29 mouse cellular contexts compared by ENCODE assay signal in genomic region chr6:129221053-129221452, GRCm38 (mm10). TPM values are rescaled to one million over a fixed set of nuclear protein-coding genes. Genes with fewer than 3 reads are reported as not detected.
DNase-seq lines count a peak whose midpoint lies in the region; ATAC-seq and TF ChIP-seq lines count a peak whose summit lies in the region.
"Had no signal": no experiment of that assay in that cellular context is flagged by ENCODE, and none has a peak within 500 bp of the region (broad histone marks: within the 10 kb centered on the region; RNA-seq: fewer than 3 reads in every experiment).

No protein-coding gene starts in this region.

- TF ChIP-seq EP300 in liver, postnatal 0 days (IDR thresholded peaks at IDR 0.05; ENCODE audit: low read depth) = peak; percentile 13; the same call in 1 of the 2 replicates

- peaks cover 6% of the 10 kb centered on the region; the same call in 1 of the 2 replicates for H3K4me1 ChIP-seq in liver, embryonic 11.5 days (replicated peaks; ENCODE audit: control insufficient read depth, insufficient read depth, low read length)
- peaks cover 48% of the 10 kb centered on the region for H3K4me1 ChIP-seq in liver, embryonic 13.5 days (replicated peaks)
- peaks cover 19% of the 10 kb centered on the region for H3K4me1 ChIP-seq in liver, postnatal 0 days (ENCODE audit: insufficient read depth)
- H3K4me1 ChIP-seq: embryonic facial prominence, embryonic 10.5 days; embryonic facial prominence, embryonic 13.5 days; forebrain, embryonic 12.5 days; forebrain, embryonic 15.5 days; hindbrain, embryonic 12.5 days; hindbrain, embryonic 15.5 days had no signal

- WGBS in liver, embryonic 11.5 days = 50% methylated on average over 1 of the region's 1 CpGs
- WGBS in liver, embryonic 13.5 days (ENCODE audit: insufficient replicate concordance) = 19% methylated on average over 1 of the region's 1 CpGs
- WGBS in liver, postnatal 0 days (ENCODE audit: insufficient replicate concordance) = 60% methylated on average over 1 of the region's 1 CpGs

- no peak for TF ChIP-seq CTCF in liver, postnatal 0 days (IDR thresholded peaks at IDR 0.05; ENCODE audit: low read depth)

- DNase-seq in liver, embryonic 11.5 days (ENCODE audit: low spot score) = no peak
- DNase-seq in liver = no peak
- no peak for DNase-seq in liver, embryonic 13.5 days
- no peak for DNase-seq in liver, postnatal 0 days
- no peak for DNase-seq in neural tube, embryonic 10.5 days (ENCODE audit: extremely low spot score, low spot score)
- no peak for DNase-seq in retina, postnatal 1 day
- DNase-seq in lung, postnatal 10 days = no peak
- DNase-seq: adrenal gland, adult 8-10 months; adrenal gland, postnatal 25 days; cerebellum, adult 11-12 months; cerebellum, adult 8-10 months; cerebellum, postnatal 10 days; cerebellum, postnatal 36 days; embryo, embryonic 11 days; gastrocnemius, postnatal 25 days had no signal

- no peaks in the 10 kb centered on the region for H3K36me3 ChIP-seq in liver, embryonic 11.5 days (ENCODE audit: control insufficient read depth, insufficient read depth, low read length)
- H3K36me3 ChIP-seq in liver, embryonic 13.5 days = no peaks in the 10 kb centered on the region
- no peaks in the 10 kb centered on the region for H3K36me3 ChIP-seq in liver, postnatal 0 days (replicated peaks; ENCODE audit: insufficient read depth, low read length)
- H3K36me3 ChIP-seq: embryonic facial prominence, embryonic 10.5 days; embryonic facial prominence, embryonic 13.5 days; forebrain, embryonic 12.5 days; forebrain, embryonic 15.5 days; hindbrain, embryonic 12.5 days; hindbrain, embryonic 15.5 days had no signal

- peak; percentile 56 for ATAC-seq in liver, embryonic 11.5 days (replicated peaks; ENCODE audit: low FRiP score)
- ATAC-seq in liver, embryonic 13.5 days (ENCODE audit: low read depth) = peak; percentile 65
- ATAC-seq in liver, postnatal 0 days = peak; percentile 43; the same call in 1 of the 2 replicates
- ATAC-seq: activated CD4-positive, CD25-positive, alpha-beta regulatory T cell, adult 4 months; CD4-positive, CD25-positive, alpha-beta regulatory T cell, adult 4 months; forebrain, embryonic 15.5 days had no signal

- H3K27me3 ChIP-seq in liver, embryonic 11.5 days (replicated peaks; ENCODE audit: control insufficient read depth, insufficient read depth, low read length) = no peaks in the 10 kb centered on the region
- H3K27me3 ChIP-seq in liver, embryonic 13.5 days = no peaks in the 10 kb centered on the region
- H3K27me3 ChIP-seq in liver, postnatal 0 days (ENCODE audit: insufficient read depth, low read length) = no peaks in the 10 kb centered on the region
- H3K27me3 ChIP-seq: embryonic facial prominence, embryonic 13.5 days; forebrain, embryonic 12.5 days; forebrain, embryonic 15.5 days; hindbrain, embryonic 12.5 days; hindbrain, embryonic 15.5 days had no signal

- no peak overlapping the region for H3K9ac ChIP-seq in liver, embryonic 11.5 days (ENCODE audit: low read depth, low read length)
- H3K9ac ChIP-seq in liver, embryonic 13.5 days = no peak overlapping the region
- no peak overlapping the region for H3K9ac ChIP-seq in liver, postnatal 0 days (replicated peaks)
- H3K9ac ChIP-seq: embryonic facial prominence, embryonic 13.5 days; forebrain, embryonic 12.5 days; forebrain, embryonic 15.5 days; hindbrain, embryonic 12.5 days; hindbrain, embryonic 15.5 days had no signal

- H3K4me3 ChIP-seq in liver, embryonic 11.5 days (ENCODE audit: low read depth, low read length) = no peak overlapping the region
- no peak overlapping the region for H3K4me3 ChIP-seq in liver, embryonic 13.5 days (replicated peaks)
- no peak overlapping the region for H3K4me3 ChIP-seq in liver, postnatal 0 days (ENCODE audit: low read depth, low read length)
- H3K4me3 ChIP-seq: embryonic facial prominence, embryonic 10.5 days; embryonic facial prominence, embryonic 13.5 days; erythroblast, embryonic 14.5 days; forebrain, embryonic 12.5 days; forebrain, embryonic 15.5 days; hindbrain, embryonic 12.5 days; hindbrain, embryonic 15.5 days had no signal

- H3K27ac ChIP-seq in liver, embryonic 11.5 days (ENCODE audit: low read depth, low read length) = no peak overlapping the region
- no peak overlapping the region for H3K27ac ChIP-seq in liver, embryonic 13.5 days
- H3K27ac ChIP-seq in liver, postnatal 0 days (ENCODE audit: low read depth) = no peak overlapping the region
- H3K27ac ChIP-seq: embryonic facial prominence, embryonic 10.5 days; embryonic facial prominence, embryonic 13.5 days; forebrain, embryonic 12.5 days; forebrain, embryonic 15.5 days; hindbrain, embryonic 12.5 days; hindbrain, embryonic 15.5 days had no signal

- no peaks in the 10 kb centered on the region for H3K9me3 ChIP-seq in liver, embryonic 11.5 days (ENCODE audit: control insufficient read depth, low read length)
- H3K9me3 ChIP-seq in liver, embryonic 13.5 days (replicated peaks) = no peaks in the 10 kb centered on the region
- no peaks in the 10 kb centered on the region for H3K9me3 ChIP-seq in liver, postnatal 0 days (ENCODE audit: low read length)
- H3K9me3 ChIP-seq: embryonic facial prominence, embryonic 10.5 days; embryonic facial prominence, embryonic 13.5 days; forebrain, embryonic 12.5 days; forebrain, embryonic 15.5 days; hindbrain, embryonic 12.5 days; hindbrain, embryonic 15.5 days had no signal

- H3K4me2 ChIP-seq in liver, embryonic 11.5 days = no peak overlapping the region
- H3K4me2 ChIP-seq in liver, embryonic 13.5 days = no peak overlapping the region
- H3K4me2 ChIP-seq in liver, postnatal 0 days (ENCODE audit: low read depth, low read length) = no peak overlapping the region
- H3K4me2 ChIP-seq: embryonic facial prominence, embryonic 13.5 days; forebrain, embryonic 12.5 days; forebrain, embryonic 15.5 days; heart, embryonic 11.5 days; hindbrain, embryonic 12.5 days; hindbrain, embryonic 15.5 days had no signal

RNA-seq across cellular contexts. Expression of gene Clec2d, which starts 40.6 kb away (rescaled TPM):
- polyA plus RNA-seq in liver, embryonic 11.5 days (2014; fragmentation: Nextera tagmentation; extraction: Ambion mirVana) = not detected in 2 replicates
- 0.13 and 0.15 TPM in 2 replicates for polyA plus RNA-seq in liver, embryonic 13.5 days (2015; fragmentation: Nextera tagmentation; extraction: Ambion mirVana)
- polyA plus RNA-seq in liver, postnatal 0 days (2015; fragmentation: Nextera tagmentation; extraction: Ambion mirVana) = 2.3 and 3.0 TPM in 2 replicates
- polyA plus RNA-seq: embryonic facial prominence, embryonic 10.5 days; erythroblast, embryonic 14.5 days; forebrain, embryonic 12.5 days; heart, embryonic 11.5 days; hindbrain, embryonic 12.5 days had no signal

RNA-seq across cellular contexts. Expression of gene Cd69, which starts 54.2 kb away (rescaled TPM):
- polyA plus RNA-seq in liver, embryonic 11.5 days (2014; fragmentation: Nextera tagmentation; extraction: Ambion mirVana) = 0.96 and 1.1 TPM in 2 replicates
- 0.91 and 1.2 TPM in 2 replicates for polyA plus RNA-seq in liver, embryonic 13.5 days (2015; fragmentation: Nextera tagmentation; extraction: Ambion mirVana)
- polyA plus RNA-seq in liver, postnatal 0 days (2015; fragmentation: Nextera tagmentation; extraction: Ambion mirVana) = 1.0 and 1.5 TPM in 2 replicates
- polyA plus RNA-seq: brain, embryonic 14.5 days; C2C12; cortical plate, adult 2 months; embryonic facial prominence, embryonic 10.5 days; embryonic facial prominence, embryonic 13.5 days; forebrain, embryonic 12.5 days; forebrain, embryonic 15.5 days; heart, embryonic 11.5 days; heart, postnatal 0 days; hindbrain, embryonic 12.5 days; hindbrain, embryonic 15.5 days had no signal
